Mouse (Mus musculus) ZHBTc4 (cell line): ENCODE data around the gene Akap2.
A peak's percentile ranks its signal among the peaks of the same experiment; 100 is the strongest.

Experiments
- DNase-seq: peaks from one replicate; pipeline ENCODE4 v3.0.0-alpha.2; 2011; ENCODE audit warnings: low read depth, low spot score

Akap2 gene

GRCm38 (mm10) chr4:57833060-57833459, 115.6 kb downstream of the Akap2 start:
- no peak for DNase-seq

DNA sequence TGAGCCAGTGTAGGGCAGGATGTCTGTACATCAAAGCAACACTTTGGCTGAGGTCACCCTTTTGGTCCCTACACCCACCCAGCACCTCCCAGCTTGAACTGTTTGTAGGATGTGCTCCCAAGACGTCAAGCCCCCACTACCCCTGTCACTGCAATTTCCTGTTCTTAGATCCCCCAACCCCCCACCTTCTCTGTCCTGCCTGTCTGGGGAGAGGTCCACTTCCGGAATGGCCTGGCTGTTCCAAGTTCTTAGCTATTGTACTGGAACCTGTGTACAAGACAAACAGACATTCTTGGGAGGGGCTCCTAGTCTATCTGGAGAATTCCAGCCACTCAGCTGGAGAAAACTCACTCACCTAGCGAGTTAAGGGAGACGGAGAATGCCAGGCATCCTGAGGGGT, 116.7 kb downstream of the Akap2 start:
- DNase-seq, result peak; percentile 95

- DNase-seq, result no peak
Observed at GRCm38 (mm10) chr4:57837089-57837488, 119.6 kb downstream of the Akap2 start.

DNA sequence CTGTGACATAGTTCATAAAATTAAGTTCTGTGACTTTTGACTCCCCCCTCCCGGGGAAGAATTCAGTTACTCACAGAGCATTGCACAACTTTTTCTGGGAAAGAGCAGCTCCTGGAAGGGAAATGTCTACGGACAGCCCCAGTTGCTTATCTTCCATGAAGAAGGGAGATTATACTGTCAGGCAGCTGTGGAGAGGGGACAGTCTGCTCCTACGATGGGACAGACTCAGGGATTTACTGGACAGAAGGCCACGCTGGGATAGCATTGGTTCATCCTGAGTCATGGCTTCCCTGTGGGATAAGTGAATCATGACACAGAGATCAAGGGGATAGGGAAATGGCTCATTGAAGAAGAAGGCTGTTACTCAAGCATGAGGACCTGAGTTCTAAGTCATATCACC, 121.9 kb downstream of the Akap2 start:
- DNase-seq, result no peak

- peak; percentile 95 for DNase-seq
Observed at GRCm38 (mm10) chr4:57841911-57842310, 124.5 kb downstream of the Akap2 start.

GRCm38 (mm10) chr4:57842472-57843305, 125.2 kb downstream of the Akap2 start:
- DNase-seq, result no peak

GRCm38 (mm10) chr4:57845031-57845431, 127.6 kb downstream of the Akap2 start:
- peak; percentile 91 for DNase-seq

DNA sequence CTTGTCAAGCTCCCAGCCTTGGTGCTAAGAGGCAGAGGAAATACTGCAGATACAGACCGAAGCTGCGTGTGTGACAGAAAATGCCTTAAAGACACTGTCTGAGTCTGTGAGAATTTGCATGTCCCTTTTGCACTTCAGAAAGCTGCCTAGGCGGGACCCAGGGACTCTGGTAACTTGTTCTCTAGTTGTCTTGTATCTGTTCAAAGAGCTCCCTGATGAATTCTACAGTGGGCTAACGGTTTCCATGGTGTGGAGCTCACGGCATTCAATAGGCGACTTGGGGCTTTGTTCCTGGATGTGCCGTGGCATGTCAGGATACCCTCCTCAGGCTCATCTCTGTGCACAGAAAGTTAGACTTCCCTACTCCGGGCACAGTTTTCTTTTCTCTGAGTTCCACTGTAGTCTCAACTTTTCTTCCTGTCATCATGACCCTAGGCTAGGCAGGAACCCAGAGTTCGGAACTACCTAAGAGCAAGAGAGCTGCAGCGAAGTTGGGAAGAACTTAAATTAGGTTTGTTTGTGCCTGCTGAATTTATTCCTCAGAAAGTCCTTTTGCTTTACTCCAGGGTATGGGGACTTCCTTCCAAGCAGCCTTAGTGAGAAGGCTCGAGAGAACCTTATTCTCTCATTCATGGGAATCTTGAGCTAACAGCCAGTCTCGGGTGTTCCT, 128.2 kb downstream of the Akap2 start:
- DNase-seq, result peak; percentile 43

- no peak for DNase-seq
Observed at GRCm38 (mm10) chr4:57846381-57846990, 129.0 kb downstream of the Akap2 start.

- DNase-seq, result peak; percentile 73
Observed at GRCm38 (mm10) chr4:57846991-57847422, 129.6 kb downstream of the Akap2 start.

GRCm38 (mm10) chr4:57847676-57848075, 130.2 kb downstream of the Akap2 start:
- no peak for DNase-seq

DNA sequence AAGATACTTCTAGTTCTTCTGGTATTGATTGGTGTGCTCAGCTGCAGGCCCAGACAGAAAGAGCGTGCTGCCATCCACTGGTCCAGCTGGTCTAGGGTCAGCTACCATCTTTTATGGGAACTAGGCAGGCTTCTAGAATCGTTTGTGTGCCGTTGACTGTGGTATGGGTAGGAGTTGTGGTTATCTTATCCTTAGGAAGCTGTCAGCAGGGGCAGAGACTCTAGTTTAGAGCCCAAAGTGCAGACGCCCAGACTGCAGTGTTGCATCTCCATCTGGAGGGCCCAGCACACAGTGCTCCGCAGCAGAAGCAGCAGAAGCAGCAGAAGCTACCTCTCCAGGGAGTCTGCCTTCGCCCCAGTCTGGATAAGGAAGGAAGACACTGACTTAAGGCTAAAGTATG, 132.0 kb downstream of the Akap2 start:
- no peak for DNase-seq

- DNase-seq, result no peak
Observed at GRCm38 (mm10) chr4:57851731-57852130, 134.3 kb downstream of the Akap2 start.

- peak; percentile 60 for DNase-seq
Observed at GRCm38 (mm10) chr4:57852461-57853040, 135.1 kb downstream of the Akap2 start.

- DNase-seq, result no peak
Observed at GRCm38 (mm10) chr4:57854181-57854580, 136.7 kb downstream of the Akap2 start.

- no peak for DNase-seq
Observed at GRCm38 (mm10) chr4:57855281-57855941, 138.0 kb downstream of the Akap2 start.

DNA sequence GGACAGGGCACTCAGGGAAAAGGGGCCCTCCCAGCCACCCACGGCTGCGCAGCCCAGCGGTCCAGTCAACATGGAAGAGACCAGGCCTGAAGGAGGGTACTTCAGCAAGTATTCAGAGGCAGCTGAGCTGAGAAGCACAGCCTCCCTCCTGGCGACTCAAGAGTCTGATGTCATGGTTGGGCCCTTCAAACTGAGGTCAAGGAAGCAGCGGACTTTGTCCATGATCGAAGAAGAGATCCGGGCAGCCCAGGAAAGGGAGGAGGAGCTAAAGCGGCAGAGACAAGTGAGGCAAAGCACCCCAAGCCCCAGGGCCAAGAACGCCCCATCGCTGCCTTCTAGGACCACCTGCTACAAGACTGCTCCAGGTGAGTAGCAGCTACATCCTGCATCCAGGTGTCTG, 139.2 kb downstream of the Akap2 start:
- no peak for DNase-seq

DNA sequence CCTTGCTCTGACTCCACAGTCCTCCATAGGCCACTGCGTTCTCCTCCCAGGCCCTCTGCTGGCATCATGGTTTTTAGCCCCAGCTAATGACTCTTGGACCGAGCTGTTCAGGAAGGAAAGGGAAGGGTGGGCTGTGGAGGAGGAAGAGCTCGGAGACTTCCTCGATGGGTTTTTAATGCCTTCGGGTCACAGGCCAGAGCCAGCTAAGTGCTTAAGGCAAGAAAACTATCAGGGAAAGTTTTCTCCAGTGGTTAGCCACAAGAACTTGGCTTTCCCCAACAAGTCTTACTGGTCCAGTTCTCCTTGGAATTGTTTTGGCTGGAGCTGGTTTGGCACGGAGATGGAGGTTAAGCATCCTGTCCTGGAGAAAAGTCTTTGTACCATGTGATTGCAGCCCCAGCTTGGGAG, 142.8 kb downstream of the Akap2 start:
- no peak for DNase-seq

DNA sequence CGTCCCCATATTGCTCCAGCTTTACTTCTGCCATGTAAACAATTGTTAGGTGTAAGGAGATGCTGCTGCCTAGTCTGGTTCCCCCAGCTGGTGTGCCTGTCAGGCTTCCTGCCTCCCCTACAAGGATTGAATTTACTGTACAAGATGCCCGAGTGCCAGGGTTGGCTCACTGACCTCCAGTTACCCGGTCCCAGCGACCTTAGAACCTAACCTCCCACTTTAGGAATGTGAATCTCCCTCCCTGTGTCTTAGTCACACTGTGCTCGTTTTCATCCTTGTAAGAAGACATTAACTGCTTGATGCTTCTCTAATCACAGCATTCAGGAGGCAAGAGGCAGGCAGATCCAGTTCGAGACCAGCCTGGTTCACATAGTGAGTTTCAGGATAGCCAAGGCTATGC, 143.7 kb downstream of the Akap2 start:
- peak; percentile 64 for DNase-seq

DNA sequence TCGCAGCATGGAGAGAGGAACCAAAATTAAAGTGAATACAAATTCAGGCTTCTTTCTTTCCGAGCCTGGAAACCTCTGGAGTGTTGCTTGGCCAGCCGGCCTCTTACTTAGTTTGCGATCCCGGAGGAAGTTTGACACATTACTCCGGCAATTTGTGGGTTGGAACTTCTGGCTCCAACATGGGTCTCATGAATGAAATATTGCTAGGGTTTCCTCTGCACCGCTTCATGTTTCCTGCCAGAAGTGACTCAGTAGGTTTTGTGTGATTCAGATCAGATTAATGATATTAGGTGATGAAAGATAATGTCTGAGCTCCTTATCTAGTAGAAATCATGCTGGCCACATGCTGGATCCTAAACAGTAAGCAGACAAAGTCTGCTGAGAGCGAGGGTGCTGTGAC, 144.4 kb downstream of the Akap2 start:
- DNase-seq, result no peak

DNA sequence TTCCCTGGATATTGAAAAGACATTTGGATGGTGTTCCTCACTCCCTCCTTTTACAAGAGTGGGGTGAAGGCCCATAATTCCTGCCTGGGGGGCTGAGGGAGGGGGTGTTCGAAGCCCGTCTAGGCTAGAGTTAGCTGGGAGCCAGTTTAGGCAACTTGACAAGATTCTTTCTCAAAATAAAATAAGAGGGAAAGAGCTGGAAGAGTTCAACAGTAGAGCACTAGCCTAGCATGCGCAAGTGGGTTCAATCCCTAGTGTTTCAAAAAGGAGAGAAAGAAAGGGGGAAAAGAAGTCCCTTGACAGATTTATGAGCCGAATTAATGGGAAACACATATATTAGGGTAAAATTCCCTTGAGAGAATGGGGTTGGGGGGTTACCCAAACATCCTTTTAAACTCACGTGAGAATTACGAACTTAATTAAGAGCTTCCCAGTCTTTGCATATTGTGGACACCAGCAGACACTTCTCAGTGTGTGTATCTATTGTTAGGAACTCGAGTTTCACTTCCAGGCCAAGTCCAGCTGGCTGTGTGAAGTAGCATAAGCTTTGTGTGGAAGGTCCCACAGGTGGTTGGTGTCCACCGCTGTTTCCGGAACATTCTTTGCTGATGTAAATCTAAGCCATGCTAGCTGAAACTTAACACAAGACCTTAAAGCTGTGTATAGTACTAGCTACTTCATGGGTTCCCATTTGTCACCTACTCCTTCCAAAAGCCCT, 145.0 kb downstream of the Akap2 start:
- DNase-seq, result no peak
